In the genomic region with DNA sequence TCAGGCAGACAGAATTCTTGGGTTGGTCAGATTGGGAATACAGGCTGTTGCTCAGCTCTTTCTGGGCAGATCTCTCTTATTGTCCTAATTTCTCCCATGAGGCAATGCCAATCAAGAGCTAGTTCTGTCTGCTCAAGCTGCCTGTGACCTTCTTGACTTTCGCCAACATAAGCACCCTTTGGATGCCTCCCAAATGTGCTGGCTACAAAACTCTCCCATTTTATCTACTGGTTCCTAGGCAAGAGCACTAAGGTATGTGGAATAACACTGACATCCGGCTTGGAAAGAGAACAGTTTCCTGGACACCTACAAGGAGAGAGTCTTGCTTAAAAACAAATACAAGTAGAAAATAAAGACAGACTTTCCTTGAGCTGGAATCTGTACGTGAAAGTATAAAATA, we compare ENCODE assay signal across 12 mouse cellular contexts.
DNase-seq lines count a peak whose midpoint lies in the region; ATAC-seq and TF ChIP-seq lines count a peak whose summit lies in the region.
"Had no signal": no experiment of that assay in that cellular context is flagged by ENCODE, and none has a peak within 500 bp of the region (broad histone marks: within the 10 kb centered on the region; RNA-seq: fewer than 3 reads in every experiment).

No protein-coding gene starts in this region.

- no peaks in the 10 kb centered on the region for H3K79me2 ChIP-seq in heart, adult 2 months (replicated peaks; ENCODE audit: control insufficient read depth, insufficient read depth, low read length)

- TF ChIP-seq POLR2A in heart, adult 2 months (IDR thresholded peaks at IDR 0.05; ENCODE audit: insufficient read depth, low read depth, low read length): no peak

- peaks cover 8% of the 10 kb centered on the region; the same call in 1 of the 2 replicates for H3K36me3 ChIP-seq in heart, adult 2 months (ENCODE audit: control insufficient read depth, insufficient read depth, low read length)
- H3K36me3 ChIP-seq: liver, embryonic 12.5 days had no signal

- H3K27ac ChIP-seq in heart, adult 2 months: peak overlapping the region; percentile 54
- H3K27ac ChIP-seq: liver, embryonic 12.5 days had no signal

- no peak for TF ChIP-seq CTCF in heart, adult 2 months (IDR thresholded peaks at IDR 0.05)

- peaks cover 4% of the 10 kb centered on the region; the same call in 1 of the 2 replicates for H3K4me1 ChIP-seq in heart, adult 2 months (ENCODE audit: control insufficient read depth, insufficient read depth, low read length)

- TF ChIP-seq EP300 in heart, adult 2 months (IDR thresholded peaks at IDR 0.05; ENCODE audit: insufficient read depth, low read depth, low read length): no peak

- no peaks in the 10 kb centered on the region for H3K27me3 ChIP-seq in heart, adult 2 months (ENCODE audit: control insufficient read depth, insufficient read depth, low read length)
- H3K27me3 ChIP-seq: liver, embryonic 12.5 days had no signal

- DNase-seq in heart, adult 2 months: peak in 1 of 2 experiments; percentile 45
- DNase-seq in heart, postnatal 36 days: no peak
- peak; percentile 14 to 39 for DNase-seq in heart, adult 9 months (ENCODE audit: low spot score in 2 of 2)
- DNase-seq in heart, postnatal 10 days: peak; percentile 60 to 66
- DNase-seq in lung, postnatal 25 days (ENCODE audit: low spot score): peak; percentile 77
- no peak for DNase-seq in layer of hippocampus, adult 11-12 months (ENCODE audit: low spot score)
- no peak for DNase-seq in testis, postnatal 10 days (ENCODE audit: low spot score)
- DNase-seq: adrenal gland, postnatal 36 days; forebrain, postnatal 0 days; gastrocnemius, postnatal 36 days had no signal

- H3K4me3 ChIP-seq in heart, adult 2 months: no peak overlapping the region
- H3K4me3 ChIP-seq: liver, embryonic 12.5 days had no signal

- intact Hi-C loops in heart, adult 2 months (cut with DNase I): no loop called here
- intact Hi-C loops in heart, postnatal 36 days (cut with DNase I): no loop called here
- intact Hi-C loops in heart, postnatal 10 days (cut with DNase I): no loop called here

- WGBS in heart, adult 2 months: 17% methylated on average over 3 of the region's 3 CpGs

- no peak for ATAC-seq in inflammation-experienced regulatory T-cells, adult 6 months
- ATAC-seq: forebrain, postnatal 0 days; liver, embryonic 12.5 days had no signal

- H3K9ac ChIP-seq in heart, adult 2 months (ENCODE audit: low read depth, low read length): no peak overlapping the region
- H3K9ac ChIP-seq: forebrain, postnatal 0 days; liver, embryonic 12.5 days had no signal

Comparison
In these comparisons a context has a peak if more than half of its experiments do, and no peak if none do; other contexts are left out.
1. DNase-seq: peak in heart, adult 9 months (2 of 2), heart, postnatal 10 days (2 of 2) and lung, postnatal 25 days (single experiment); none in heart, postnatal 36 days (0 of 2), layer of hippocampus, adult 11-12 months (single experiment) and testis, postnatal 10 days (single experiment).